Comparison of ENCODE assay signal across 26 mouse cellular contexts in genomic region chr7:15884127-15884526, GRCm38 (mm10). TPM values are rescaled to one million over a fixed set of nuclear protein-coding genes. Genes with fewer than 3 reads are reported as not detected.
"Had no signal": no experiment of that assay in that cellular context is flagged by ENCODE, and none has a peak within 500 bp of the region (broad histone marks: within the 10 kb centered on the region; RNA-seq: fewer than 3 reads in every experiment).

No protein-coding gene starts in this region.

- H3K4me1 ChIP-seq: megakaryocyte, embryonic 14.5 days; neural tube, embryonic 13.5 days; neural tube, embryonic 15.5 days had no signal

- DNase-seq: lung, adult 18-20 months; lung, embryonic 14.5 days; lung, postnatal 10 days; lung, postnatal 4 days; midbrain, embryonic 14.5 days; retina, postnatal 1 day; right cerebral cortex, adult 18-20 months; right cerebral cortex, postnatal 25 days; right cerebral cortex, postnatal 4 days; spleen, adult 18-20 months; thymus, adult 18-20 months; thymus, postnatal 14 days; thymus, postnatal 36 days had no signal

- H3K36me3 ChIP-seq: midbrain, embryonic 10.5 days; midbrain, embryonic 12.5 days; neural tube, embryonic 13.5 days; neural tube, embryonic 15.5 days had no signal

- H3K4me2 ChIP-seq: lung, embryonic 14.5 days; midbrain, embryonic 12.5 days; neural tube, embryonic 13.5 days; neural tube, embryonic 15.5 days had no signal

- H3K27ac ChIP-seq: midbrain, embryonic 10.5 days; midbrain, embryonic 12.5 days; neural tube, embryonic 13.5 days; neural tube, embryonic 15.5 days had no signal

- ATAC-seq: midbrain, embryonic 16.5 days had no signal

- H3K9me3 ChIP-seq: megakaryocyte, embryonic 14.5 days; midbrain, embryonic 10.5 days; midbrain, embryonic 12.5 days; neural tube, embryonic 13.5 days; neural tube, embryonic 15.5 days had no signal

- H3K4me3 ChIP-seq: megakaryocyte, embryonic 14.5 days; midbrain, embryonic 10.5 days; midbrain, embryonic 12.5 days; myocyte; neural tube, embryonic 13.5 days; neural tube, embryonic 15.5 days had no signal

- H3K9ac ChIP-seq: lung, embryonic 14.5 days; midbrain, embryonic 12.5 days; neural tube, embryonic 13.5 days; neural tube, embryonic 15.5 days had no signal

- H3K27me3 ChIP-seq: megakaryocyte, embryonic 14.5 days; midbrain, embryonic 12.5 days; neural tube, embryonic 13.5 days; neural tube, embryonic 15.5 days had no signal

RNA-seq across cellular contexts. Expression of gene Crxos, which starts 1.7 kb away (rescaled TPM):
- polyA plus RNA-seq: lung, embryonic 14.5 days; lung, embryonic 16.5 days; midbrain, embryonic 10.5 days; midbrain, embryonic 14.5 days; midbrain, embryonic 16.5 days; myocyte; neural tube, embryonic 13.5 days; neural tube, embryonic 15.5 days; small intestine, adult 2 months; stomach, embryonic 14.5 days; stomach, embryonic 16.5 days; thymus, postnatal 0 days had no signal

RNA-seq across cellular contexts. Expression of gene Crx, which starts 4.4 kb away (rescaled TPM):
- polyA plus RNA-seq: lung, embryonic 14.5 days; lung, embryonic 16.5 days; myocyte; neural tube, embryonic 11.5 days; neural tube, embryonic 13.5 days; neural tube, embryonic 15.5 days; small intestine, adult 2 months; stomach, embryonic 14.5 days; stomach, embryonic 16.5 days; thymus, postnatal 0 days had no signal

RNA-seq across cellular contexts. Expression of gene Obox6, which starts 44.6 kb away (rescaled TPM):
- polyA plus RNA-seq: lung, embryonic 14.5 days; lung, embryonic 16.5 days; midbrain, embryonic 10.5 days; midbrain, embryonic 12.5 days; midbrain, embryonic 14.5 days; midbrain, embryonic 16.5 days; myocyte; neural tube, embryonic 11.5 days; neural tube, embryonic 13.5 days; neural tube, embryonic 15.5 days; small intestine, adult 2 months; stomach, embryonic 14.5 days; stomach, embryonic 16.5 days; thymus, postnatal 0 days had no signal
